Mouse (Mus musculus) adrenal gland, adult 8-10 months (tissue): ENCODE measurements around the gene Dusp14. TPM values are rescaled to one million over a fixed set of nuclear protein-coding genes. Genes with fewer than 3 reads are reported as not detected.

Experiments
- DNase-seq: peaks from one replicate; pipeline ENCODE4 v3.0.0; 2022
- total RNA-seq, 4 experiments: library from RNA; stranded (reverse); gene quantifications; 2 replicates each; pipeline ENCODE4 v1.2.4; 2022

Dusp14 gene
- total RNA-seq, 4 experiments from 2014 or later, result 5.7 to 16.5 (median 9.4) TPM

GRCm38 (mm10) chr11:84066927-84067645 lies 2.0 kb downstream of the Dusp14 start:
- peak; percentile 77 for DNase-seq

GRCm38 (mm10) chr11:84066071-84066481 lies 3.0 kb downstream of the Dusp14 start:
- no peak for DNase-seq

- DNase-seq, result no peak
These were observed 5.3 kb downstream of the Dusp14 start for GRCm38 (mm10) chr11:84063631-84064209.

- DNase-seq, result no peak
These were observed 6.3 kb downstream of the Dusp14 start for GRCm38 (mm10) chr11:84062805-84063204.

- no peak for DNase-seq
These were observed 7.2 kb downstream of the Dusp14 start for GRCm38 (mm10) chr11:84061881-84062280.

- no peak for DNase-seq
These were observed 8.4 kb downstream of the Dusp14 start for GRCm38 (mm10) chr11:84060635-84061034.

- no peak for DNase-seq
These were observed 9.3 kb downstream of the Dusp14 start for GRCm38 (mm10) chr11:84059784-84060183.

GRCm38 (mm10) chr11:84057418-84057817 lies 11.6 kb downstream of the Dusp14 start:
- no peak for DNase-seq

- DNase-seq, result no peak
These were observed 15.4 kb downstream of the Dusp14 start for GRCm38 (mm10) chr11:84053524-84054163.

GRCm38 (mm10) chr11:84053055-84053454 lies 16.0 kb downstream of the Dusp14 start:
- DNase-seq, result no peak

GRCm38 (mm10) chr11:84048411-84048810 lies 20.6 kb downstream of the Dusp14 start:
- DNase-seq, result no peak

GRCm38 (mm10) chr11:84047270-84047669 lies 21.8 kb downstream of the Dusp14 start:
- DNase-seq, result no peak

- DNase-seq, result no peak
These were observed 24.1 kb downstream of the Dusp14 start for GRCm38 (mm10) chr11:84044988-84045387.

GRCm38 (mm10) chr11:84042808-84043762 lies 26.0 kb downstream of the Dusp14 start:
- DNase-seq, result peak; percentile 75

- no peak for DNase-seq
These were observed 28.4 kb downstream of the Dusp14 start for GRCm38 (mm10) chr11:84040621-84041020.

- no peak for DNase-seq
These were observed 35.4 kb downstream of the Dusp14 start for GRCm38 (mm10) chr11:84033671-84034070.

- no peak for DNase-seq
These were observed 36.5 kb downstream of the Dusp14 start for GRCm38 (mm10) chr11:84032559-84032958.

GRCm38 (mm10) chr11:84031971-84032370 lies 37.1 kb downstream of the Dusp14 start:
- peak; percentile 75 for DNase-seq

GRCm38 (mm10) chr11:84028271-84029028 lies 40.6 kb downstream of the Dusp14 start:
- peak; percentile 36 for DNase-seq

- no peak for DNase-seq
These were observed 41.8 kb downstream of the Dusp14 start for GRCm38 (mm10) chr11:84027231-84027630.

- no peak for DNase-seq
These were observed 52.1 kb downstream of the Dusp14 start for GRCm38 (mm10) chr11:84016810-84017508.
